Mouse (Mus musculus): ENCODE results near the gene Tceal6. TPM values are rescaled to one million over a fixed set of nuclear protein-coding genes. Genes with fewer than 3 reads are reported as not detected.
A peak's percentile ranks its signal among the peaks of the same experiment; 100 is the strongest.
"Not testable (repeated sequence)": the region's sequence is repeated elsewhere in the genome, so short reads cannot be mapped to it uniquely, and the experiment has no call there.

Gene Tceal6
- polyA plus RNA-seq (2014; fragmentation: Nextera tagmentation; extraction: Ambion mirVana): 0.21 and 0.91 TPM in 2 replicates

- ATAC-seq (ENCODE audit: insufficient number of reproducible peaks, low FRiP score, low TSS enrichment, low read depth): no peak
- Histone ChIP-seq H3K9me3 (ENCODE audit: control insufficient read depth, low read length) (no peaks in the 10 kb centered on the region), H3K27ac (replicated peaks; ENCODE audit: low read depth, low read length) (no peak within 1 kb of the TSS), H3K4me2 (ENCODE audit: low read depth, severe bottlenecking) (peak within 1 kb of the TSS; percentile 44; the same call in 1 of the 2 replicates), H3K9ac (ENCODE audit: low read length) (no peak within 1 kb of the TSS), H3K4me1 (ENCODE audit: control insufficient read depth, insufficient read depth, low read length) (no peaks in the 10 kb centered on the region), H3K4me3 (ENCODE audit: low read depth, low read length) (peak within 1 kb of the TSS; percentile 20), H3K36me3 (ENCODE audit: control insufficient read depth, insufficient read depth, low read length) (no peaks in the 10 kb centered on the region), H3K27me3 (ENCODE audit: control insufficient read depth, insufficient read depth, low read length) (peaks cover 5% of the 10 kb centered on the region; the same call in 1 of the 2 replicates)
- peak; percentile 21 for DNase-seq (ENCODE audit: low spot score)
- 32% methylated on average over 11 of the region's 13 CpGs for WGBS
These were observed at the start of gene Tceal6 for GRCm38 (mm10) chrX:135210436-135211221. Tceal6 (minus strand) TSS chrX:135210687.

GRCm38 (mm10) chrX:135209773-135210435 is 583 bp downstream of the Tceal6 start:
- Histone ChIP-seq H3K4me3 (ENCODE audit: low read depth, low read length) (peak overlapping the region; percentile 20), H3K4me2 (ENCODE audit: low read depth, severe bottlenecking) (peak overlapping the region; percentile 44; the same call in 1 of the 2 replicates)
- 17% methylated on average over 20 of the region's 21 CpGs for WGBS
- not testable (repeated sequence) for H3K27me3 ChIP-seq (ENCODE audit: control insufficient read depth, insufficient read depth, low read length); H3K9me3 ChIP-seq (ENCODE audit: control insufficient read depth, low read length); H3K4me1 ChIP-seq (ENCODE audit: control insufficient read depth, insufficient read depth, low read length); H3K27ac ChIP-seq (replicated peaks; ENCODE audit: low read depth, low read length); H3K36me3 ChIP-seq (ENCODE audit: control insufficient read depth, insufficient read depth, low read length); H3K9ac ChIP-seq (ENCODE audit: low read length); ATAC-seq (ENCODE audit: insufficient number of reproducible peaks, low FRiP score, low TSS enrichment, low read depth)
- DNase-seq (ENCODE audit: low spot score): peak; percentile 20

GRCm38 (mm10) chrX:135189924-135190323 is 20.6 kb downstream of the Tceal6 start:
- not testable (repeated sequence) for H3K9me3 ChIP-seq (ENCODE audit: control insufficient read depth, low read length); H3K4me3 ChIP-seq (ENCODE audit: low read depth, low read length); H3K9ac ChIP-seq (ENCODE audit: low read length); DNase-seq (ENCODE audit: low spot score); H3K4me2 ChIP-seq (ENCODE audit: low read depth, severe bottlenecking); H3K36me3 ChIP-seq (ENCODE audit: control insufficient read depth, insufficient read depth, low read length); ATAC-seq (ENCODE audit: insufficient number of reproducible peaks, low FRiP score, low TSS enrichment, low read depth); H3K27ac ChIP-seq (replicated peaks; ENCODE audit: low read depth, low read length); H3K4me1 ChIP-seq (ENCODE audit: control insufficient read depth, insufficient read depth, low read length); H3K27me3 ChIP-seq (ENCODE audit: control insufficient read depth, insufficient read depth, low read length)
- WGBS: no CpG with 5 or more reads among the region's 6 CpGs

- H3K4me3 ChIP-seq (ENCODE audit: low read depth, low read length); H3K27me3 ChIP-seq (ENCODE audit: control insufficient read depth, insufficient read depth, low read length); DNase-seq (ENCODE audit: low spot score); H3K4me2 ChIP-seq (ENCODE audit: low read depth, severe bottlenecking); H3K9me3 ChIP-seq (ENCODE audit: control insufficient read depth, low read length); H3K27ac ChIP-seq (replicated peaks; ENCODE audit: low read depth, low read length); H3K9ac ChIP-seq (ENCODE audit: low read length); ATAC-seq (ENCODE audit: insufficient number of reproducible peaks, low FRiP score, low TSS enrichment, low read depth); H3K36me3 ChIP-seq (ENCODE audit: control insufficient read depth, insufficient read depth, low read length); H3K4me1 ChIP-seq (ENCODE audit: control insufficient read depth, insufficient read depth, low read length): not testable (repeated sequence)
- WGBS: no CpG with 5 or more reads among the region's 3 CpGs
These were observed 21.8 kb downstream of the Tceal6 start for GRCm38 (mm10) chrX:135188661-135189060.

- WGBS: 98% methylated on average over 4 of the region's 14 CpGs
- not testable (repeated sequence) for DNase-seq (ENCODE audit: low spot score)
These were observed 33.0 kb downstream of the Tceal6 start, which contains the start of gene Gm15023 for GRCm38 (mm10) chrX:135177532-135177931. Gm15023 (minus strand) TSS chrX:135177632.

More at GRCm38 (mm10) chrX:135177532-135177931, 33.0 kb downstream of the Tceal6 start, which contains the start of gene Gm15023:
- not testable (repeated sequence) for H3K4me2 ChIP-seq (ENCODE audit: low read depth, severe bottlenecking); H3K9ac ChIP-seq (ENCODE audit: low read length); H3K27ac ChIP-seq (replicated peaks; ENCODE audit: low read depth, low read length); H3K36me3 ChIP-seq (ENCODE audit: control insufficient read depth, insufficient read depth, low read length); ATAC-seq (ENCODE audit: insufficient number of reproducible peaks, low FRiP score, low TSS enrichment, low read depth); H3K4me3 ChIP-seq (ENCODE audit: low read depth, low read length); H3K9me3 ChIP-seq (ENCODE audit: control insufficient read depth, low read length); H3K4me1 ChIP-seq (ENCODE audit: control insufficient read depth, insufficient read depth, low read length); H3K27me3 ChIP-seq (ENCODE audit: control insufficient read depth, insufficient read depth, low read length)

Other genes starting within 250 kb of the Tceal6 start
- gene Nxf2, start 245.9 kb downstream of the Tceal6 start, polyA plus RNA-seq (2014; fragmentation: Nextera tagmentation; extraction: Ambion mirVana): 0.81 and 1.0 TPM in 2 replicates
- gene Zmat1, start 201.5 kb downstream of the Tceal6 start, polyA plus RNA-seq (2014; fragmentation: Nextera tagmentation; extraction: Ambion mirVana): 6.1 and 6.7 TPM in 2 replicates
- not detected in 2 replicates for gene Gm15023, start 33.1 kb downstream of the Tceal6 start, polyA plus RNA-seq (2014; fragmentation: Nextera tagmentation; extraction: Ambion mirVana)
- gene Pramel3, start 91.6 kb upstream of the Tceal6 start, polyA plus RNA-seq (2014; fragmentation: Nextera tagmentation; extraction: Ambion mirVana): not detected in 2 replicates
- gene Gm5128, start 162.6 kb upstream of the Tceal6 start, polyA plus RNA-seq (2014; fragmentation: Nextera tagmentation; extraction: Ambion mirVana): not detected in 2 replicates
- not detected in 2 replicates for gene Gm7903, start 223.1 kb upstream of the Tceal6 start, polyA plus RNA-seq (2014; fragmentation: Nextera tagmentation; extraction: Ambion mirVana)